Mouse (Mus musculus) gastrocnemius, postnatal 4 days (tissue): ENCODE data around the gene Trim8. TPM values are rescaled to one million over a fixed set of nuclear protein-coding genes. Genes with fewer than 3 reads are reported as not detected.

Experiments used
- DNase-seq, 2 experiments: peaks; one replicate each; pipeline ENCODE4 v3.0.0; 2021 to 2022; ENCODE audit warnings: low spot score in 2 of 2, mixed read lengths in 2 of 2
- total RNA-seq, 2 experiments: library from RNA; stranded (reverse); gene quantifications; 2 replicates each; pipeline ENCODE4 v1.2.3; 2021

Trim8 gene
- total RNA-seq, 2 experiments from 2014 or later = 40.4 to 41.4 TPM

DNA sequence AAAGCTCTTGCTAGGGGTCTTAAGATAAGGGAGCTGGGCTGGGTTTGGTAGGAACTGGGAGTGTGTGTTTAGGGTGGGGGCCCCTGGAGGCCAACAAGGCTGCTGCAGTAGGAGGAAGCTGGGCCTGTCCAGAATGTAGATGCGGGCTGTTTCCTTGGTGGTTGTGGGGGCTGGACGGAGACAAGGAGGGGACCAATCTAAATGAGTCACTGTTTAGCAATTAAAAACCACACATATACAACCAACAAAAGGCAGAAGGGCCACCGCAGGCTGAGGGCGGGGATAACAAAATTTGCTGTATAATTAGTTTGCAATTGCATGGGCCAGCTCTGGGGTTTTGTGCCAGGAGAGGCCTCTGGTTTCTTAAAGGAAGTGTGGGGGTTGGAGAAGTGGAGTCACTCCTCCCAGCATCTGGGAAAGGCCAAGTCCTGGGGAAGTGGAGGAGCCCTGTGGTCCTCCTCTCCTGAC, 2.6 kb downstream of the Trim8 start:
- peak in 1 of 2 experiments; percentile 59 for DNase-seq

DNA sequence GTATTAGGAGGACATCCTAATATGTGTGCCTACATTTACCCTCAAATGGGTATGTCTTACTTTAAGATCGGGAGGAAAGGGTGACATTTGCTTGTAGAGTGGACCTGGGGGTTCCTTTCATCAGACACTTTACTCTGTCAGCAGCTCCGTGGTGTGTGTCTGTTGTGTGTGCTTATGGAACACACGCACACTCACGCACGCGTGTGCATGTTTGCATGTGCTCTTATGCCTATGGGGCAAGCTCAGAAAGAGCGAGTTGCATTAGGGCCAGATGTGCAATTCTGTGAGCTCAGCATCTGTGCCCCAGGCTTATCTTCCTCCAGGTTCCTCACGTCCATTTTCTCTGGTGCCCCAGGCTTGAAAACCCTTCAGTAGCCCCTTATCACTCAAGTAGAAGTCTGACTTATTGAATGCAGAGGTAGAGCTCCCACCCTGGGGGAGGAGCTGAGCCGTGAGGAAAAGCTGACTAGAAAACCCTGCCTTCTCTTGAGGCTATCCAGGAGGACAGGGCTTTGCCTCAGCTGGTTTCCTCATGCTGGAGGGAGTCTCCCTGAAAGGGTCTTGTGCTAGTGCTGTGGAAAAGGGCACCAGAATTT, 3.4 kb downstream of the Trim8 start:
- DNase-seq = no peak

DNA sequence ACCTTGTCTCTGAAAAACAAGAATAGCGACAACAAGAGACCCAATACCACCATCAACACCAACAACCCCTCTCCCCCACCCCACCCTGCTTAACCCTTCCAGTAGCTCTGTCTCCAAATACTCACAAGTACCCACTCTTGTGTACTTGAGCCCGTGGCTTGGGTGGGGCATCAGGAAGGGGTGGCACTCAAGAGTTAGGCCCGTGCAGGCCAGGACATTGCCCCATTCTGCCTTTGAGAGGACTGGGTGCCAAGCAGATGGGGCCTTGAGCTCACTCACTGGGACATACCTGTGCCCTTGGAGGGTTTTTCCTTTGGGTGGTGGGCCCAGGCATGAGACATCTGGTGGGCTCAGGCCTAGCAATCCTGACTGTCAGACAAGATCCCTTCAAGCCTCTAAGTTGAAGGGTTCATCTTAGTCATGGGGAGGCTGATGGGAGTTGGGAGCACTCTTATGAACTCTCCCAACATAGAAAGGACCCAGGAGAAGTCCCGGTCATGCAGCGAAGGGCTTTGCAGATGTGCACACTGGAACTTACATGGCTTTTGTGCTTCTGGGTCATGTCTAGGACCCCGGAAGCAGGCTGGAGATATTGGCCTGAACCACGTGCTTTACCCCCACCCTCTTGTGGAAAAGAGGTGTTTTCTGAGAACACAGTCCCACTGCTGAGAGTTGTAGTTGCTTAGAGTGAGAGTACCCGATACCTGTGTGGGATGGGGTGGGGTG, 4.3 kb downstream of the Trim8 start:
- DNase-seq = no peak

DNA sequence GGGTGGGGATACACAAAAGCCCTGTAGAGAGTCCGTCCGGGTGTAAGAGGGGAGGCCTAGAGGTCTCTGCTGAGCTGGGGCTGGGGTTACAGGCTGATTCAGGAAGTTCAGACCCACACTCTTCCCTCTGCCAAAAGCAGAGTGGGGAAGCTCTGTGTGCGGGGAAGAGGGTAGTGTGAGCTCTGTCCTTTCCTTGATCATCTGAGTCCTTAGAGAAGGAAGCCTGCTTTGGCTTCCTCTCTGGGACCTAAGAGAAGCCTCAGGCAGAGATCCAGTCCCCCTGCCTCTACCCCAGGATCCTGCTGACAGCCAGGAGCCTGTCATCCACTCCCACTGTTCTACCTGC, 4.8 kb downstream of the Trim8 start:
- DNase-seq = no peak

DNA sequence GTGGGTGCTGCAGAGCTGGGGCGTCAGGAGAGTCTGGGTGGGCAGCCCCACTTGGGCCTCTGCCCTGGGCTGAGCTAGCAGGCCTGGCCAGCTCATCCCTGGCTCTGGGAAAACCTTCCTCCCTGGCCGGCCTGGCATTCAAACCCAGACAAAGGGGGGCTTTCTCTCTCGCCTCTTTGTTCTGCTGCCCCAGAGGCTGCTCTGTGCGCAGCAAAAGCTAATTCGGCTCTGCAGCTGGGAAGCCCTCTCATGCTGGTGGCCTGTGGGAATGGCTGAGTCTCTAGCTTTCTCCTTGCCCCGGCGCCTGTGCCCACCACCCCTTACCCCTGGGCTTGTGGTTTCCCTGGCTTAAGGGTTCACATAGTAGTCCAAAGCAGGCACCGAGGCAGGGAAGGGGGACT, 5.7 kb downstream of the Trim8 start:
- no peak for DNase-seq

DNA sequence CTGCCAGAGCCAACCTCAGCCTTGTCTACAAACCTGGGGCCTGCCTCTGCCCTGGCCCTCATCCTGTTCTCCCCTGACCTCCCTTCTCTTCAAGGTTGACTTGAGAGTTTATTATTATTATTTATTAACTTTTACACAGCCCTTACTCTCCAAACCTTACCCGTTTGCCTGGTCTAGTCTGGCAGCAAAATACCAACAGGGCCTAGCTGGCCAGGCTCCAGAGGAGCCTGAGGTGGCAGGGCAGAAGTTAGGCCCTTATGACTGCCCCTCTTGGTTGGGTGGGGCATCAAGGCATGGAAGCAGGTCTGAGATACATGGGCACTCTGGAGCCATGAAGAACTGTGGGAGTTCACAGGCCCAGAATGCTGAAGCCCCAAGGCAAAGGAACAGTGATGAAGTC, 6.3 kb downstream of the Trim8 start:
- DNase-seq = no peak

DNA sequence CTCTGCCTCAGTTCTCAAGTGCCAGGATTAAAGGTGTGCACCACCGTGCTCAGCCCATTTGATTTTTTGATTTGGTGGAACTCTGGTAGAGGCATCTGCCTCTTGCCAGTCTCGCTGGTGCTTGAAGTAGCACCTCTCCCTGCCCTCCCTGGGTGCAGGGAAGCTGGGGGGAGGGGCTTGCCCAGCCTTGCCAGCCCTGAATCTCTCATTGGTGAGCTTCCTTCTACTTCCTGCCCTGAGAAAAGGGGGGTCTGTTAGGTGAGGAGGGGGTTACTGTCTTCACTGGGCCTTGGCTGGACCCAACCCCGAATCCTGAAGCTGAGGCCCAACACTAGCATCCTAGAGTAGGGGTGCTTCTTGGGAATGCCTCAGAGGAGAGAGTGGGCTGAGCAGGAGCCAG, 7.2 kb downstream of the Trim8 start:
- DNase-seq = no peak

DNA sequence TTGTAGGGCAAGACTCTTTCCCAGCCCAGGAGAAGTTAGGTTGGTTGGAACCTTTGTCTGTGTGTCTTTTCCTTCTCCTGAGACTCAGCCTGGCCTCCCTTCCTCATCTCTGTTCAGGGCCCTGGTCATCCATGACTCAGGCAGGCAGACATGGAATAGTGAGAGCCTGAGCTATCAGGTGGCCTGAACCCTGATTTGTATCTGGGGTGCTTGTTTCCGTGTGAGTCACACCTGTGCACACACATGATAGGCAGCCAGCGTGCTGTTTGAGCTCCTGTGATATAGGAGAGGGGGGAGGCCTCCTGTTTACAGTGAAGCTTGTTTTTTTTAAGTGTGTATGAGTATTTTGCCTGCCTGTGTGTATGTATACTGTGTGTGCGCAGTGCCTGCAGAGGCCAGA, 7.7 kb downstream of the Trim8 start:
- no peak for DNase-seq

DNA sequence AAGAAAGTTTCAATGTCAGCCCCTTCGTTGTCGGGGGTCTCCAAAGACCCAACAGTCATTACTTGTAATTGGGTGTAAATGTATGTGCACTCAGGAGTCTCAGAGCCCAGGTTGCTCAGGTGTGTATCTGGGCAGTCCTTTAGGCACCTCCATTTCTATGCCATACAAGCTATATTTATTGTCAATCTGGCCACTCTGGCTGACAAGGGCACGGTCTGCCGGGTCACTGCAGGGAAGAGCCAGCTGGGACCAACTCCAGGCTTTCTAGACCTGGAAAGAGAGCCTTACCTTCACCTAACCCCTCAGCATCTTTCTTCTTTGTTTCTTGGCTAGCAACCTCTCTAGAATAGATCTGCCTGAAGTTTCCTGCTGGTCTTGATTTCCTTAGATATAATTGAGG, 8.2 kb downstream of the Trim8 start:
- DNase-seq = no peak

DNA sequence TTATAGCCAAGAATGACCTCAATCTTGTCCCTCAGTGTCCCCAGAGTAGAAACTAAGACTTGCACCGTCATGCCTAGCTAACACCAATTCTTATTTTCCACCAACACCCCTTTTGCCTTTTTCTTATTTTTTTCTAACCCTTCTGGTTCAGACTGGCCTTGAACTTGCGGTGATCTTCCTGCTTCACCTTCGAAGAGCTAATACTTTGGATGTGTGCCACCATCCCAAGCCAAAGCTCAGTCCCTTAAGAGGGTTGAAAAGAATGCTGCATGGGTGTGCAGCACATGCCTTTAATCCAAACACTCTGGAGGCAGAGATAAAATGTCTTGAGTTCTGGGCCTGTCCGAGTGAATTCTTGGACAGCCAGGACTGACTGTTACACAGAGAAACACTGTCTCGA, 8.9 kb downstream of the Trim8 start:
- no peak for DNase-seq

DNA sequence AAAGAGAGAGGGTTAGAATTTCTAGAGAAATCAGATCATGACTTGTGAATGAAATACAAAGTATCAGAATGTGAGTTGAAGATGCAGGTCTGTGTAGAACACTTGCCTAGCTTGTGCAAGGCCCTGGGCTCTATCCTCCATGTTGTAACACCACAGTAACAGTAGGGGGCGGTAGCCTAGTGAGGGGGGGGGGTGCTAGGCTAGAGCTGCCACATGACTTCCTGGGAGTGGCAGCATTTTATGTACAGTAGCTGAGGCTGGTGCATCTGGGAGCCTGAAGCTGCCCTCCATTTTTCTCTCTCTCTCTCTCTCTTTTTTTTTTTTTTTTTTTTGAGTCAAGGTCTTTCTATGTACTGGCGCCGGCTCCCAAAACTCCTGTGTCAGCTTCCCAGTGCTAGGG, 9.3 kb downstream of the Trim8 start:
- no peak for DNase-seq

DNA sequence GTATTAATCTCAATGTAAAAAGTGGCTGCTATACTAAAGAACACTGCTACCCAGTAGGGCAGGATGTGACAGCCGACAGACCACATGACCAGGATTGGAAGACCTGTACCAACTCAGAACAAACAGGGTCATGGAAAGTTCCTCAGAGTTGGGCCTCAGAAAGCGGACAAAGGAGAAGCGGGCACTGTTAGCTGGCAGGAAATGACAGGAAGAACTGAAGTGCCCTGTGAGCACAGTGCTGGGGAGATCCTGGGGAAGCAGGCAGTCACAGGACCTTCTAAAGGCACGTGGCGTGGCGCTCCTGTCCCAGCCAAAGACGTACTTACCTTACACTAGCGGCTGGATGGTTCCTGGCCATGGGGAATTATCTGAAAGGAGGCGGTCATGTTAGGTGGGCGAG, 9.8 kb downstream of the Trim8 start:
- no peak for DNase-seq

DNA sequence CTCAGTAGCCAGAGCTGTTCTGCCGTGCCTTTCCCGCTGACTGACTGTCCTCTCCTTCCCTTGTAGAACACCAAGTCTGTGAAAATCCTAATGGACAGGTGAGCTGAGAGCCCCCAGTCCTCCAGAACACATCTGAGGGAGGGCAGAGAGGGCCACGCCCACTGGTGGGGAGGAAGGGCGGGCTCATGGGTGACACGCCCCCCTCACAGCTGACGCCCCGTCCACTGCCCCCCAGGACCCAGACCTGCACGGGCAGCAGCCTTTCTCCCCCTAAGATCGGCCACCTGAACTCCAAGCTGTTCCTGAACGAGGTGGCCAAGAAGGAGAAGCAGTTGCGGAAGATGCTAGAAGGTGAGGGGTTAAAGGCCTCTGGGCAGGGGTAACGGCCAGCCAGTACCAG, 12.9 kb downstream of the Trim8 start:
- DNase-seq = no peak

DNA sequence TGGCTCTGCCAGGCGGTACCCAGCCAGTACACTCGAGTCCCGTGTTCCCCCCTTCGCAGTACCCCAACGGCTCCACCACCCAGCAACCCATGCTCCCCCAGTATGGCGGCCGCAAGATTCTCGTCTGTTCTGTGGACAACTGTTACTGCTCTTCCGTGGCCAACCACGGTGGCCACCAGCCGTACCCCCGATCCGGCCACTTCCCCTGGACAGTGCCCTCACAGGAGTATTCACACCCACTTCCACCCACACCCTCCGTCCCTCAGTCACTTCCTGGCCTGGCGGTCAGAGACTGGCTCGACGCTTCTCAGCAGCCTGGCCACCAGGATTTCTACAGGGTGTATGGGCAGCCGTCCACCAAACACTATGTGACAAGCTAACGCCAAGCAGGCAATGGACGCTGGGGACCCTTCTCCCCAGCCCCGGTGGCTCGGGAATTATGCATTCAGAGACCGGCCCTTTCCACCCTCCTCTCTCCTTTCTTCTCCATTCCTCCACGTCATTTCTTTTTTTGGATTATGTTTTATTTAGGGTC, 13.9 kb downstream of the Trim8 start:
- DNase-seq = no peak

DNA sequence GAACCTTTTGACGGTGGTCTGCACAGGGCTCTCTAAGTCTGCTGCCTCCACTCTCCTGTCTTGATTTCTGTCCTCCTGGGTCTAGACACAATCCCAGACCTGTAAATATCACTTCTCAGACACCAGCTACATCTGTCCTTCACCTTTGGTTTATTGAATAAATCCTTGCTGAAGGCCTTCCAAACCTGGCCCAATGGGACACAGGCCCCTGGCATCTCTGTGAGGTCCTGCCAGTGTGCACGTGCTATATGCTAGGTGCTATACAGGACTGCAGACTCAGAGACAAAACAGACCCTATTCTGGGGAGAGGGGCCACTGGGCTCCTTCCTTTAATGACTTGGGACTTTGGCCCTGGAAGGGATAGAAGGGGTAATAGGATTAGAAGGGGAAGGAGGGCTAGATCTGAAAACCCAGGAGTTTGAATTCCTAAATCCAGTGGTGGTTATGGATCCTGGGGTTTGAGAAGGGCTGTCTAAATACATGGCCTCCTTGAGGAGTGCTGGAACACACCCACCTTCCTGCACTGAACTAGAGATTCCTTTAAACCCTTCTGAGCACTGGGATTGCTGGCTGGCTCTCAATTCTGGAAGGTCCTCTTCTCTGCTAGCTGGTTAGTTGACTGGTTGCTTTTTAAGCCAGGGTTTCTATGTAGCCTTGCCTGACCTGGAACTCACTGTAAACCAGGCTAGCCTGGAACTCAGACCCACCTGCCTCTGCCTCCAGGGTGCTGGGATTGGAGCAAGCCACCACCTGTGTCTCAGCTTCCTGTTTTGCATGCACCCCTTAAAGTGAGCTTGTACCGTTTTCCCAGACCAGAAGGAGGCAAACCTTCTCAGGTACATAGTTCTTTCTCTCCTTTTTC, 15.4 kb downstream of the Trim8 start:
- DNase-seq = no peak

DNA sequence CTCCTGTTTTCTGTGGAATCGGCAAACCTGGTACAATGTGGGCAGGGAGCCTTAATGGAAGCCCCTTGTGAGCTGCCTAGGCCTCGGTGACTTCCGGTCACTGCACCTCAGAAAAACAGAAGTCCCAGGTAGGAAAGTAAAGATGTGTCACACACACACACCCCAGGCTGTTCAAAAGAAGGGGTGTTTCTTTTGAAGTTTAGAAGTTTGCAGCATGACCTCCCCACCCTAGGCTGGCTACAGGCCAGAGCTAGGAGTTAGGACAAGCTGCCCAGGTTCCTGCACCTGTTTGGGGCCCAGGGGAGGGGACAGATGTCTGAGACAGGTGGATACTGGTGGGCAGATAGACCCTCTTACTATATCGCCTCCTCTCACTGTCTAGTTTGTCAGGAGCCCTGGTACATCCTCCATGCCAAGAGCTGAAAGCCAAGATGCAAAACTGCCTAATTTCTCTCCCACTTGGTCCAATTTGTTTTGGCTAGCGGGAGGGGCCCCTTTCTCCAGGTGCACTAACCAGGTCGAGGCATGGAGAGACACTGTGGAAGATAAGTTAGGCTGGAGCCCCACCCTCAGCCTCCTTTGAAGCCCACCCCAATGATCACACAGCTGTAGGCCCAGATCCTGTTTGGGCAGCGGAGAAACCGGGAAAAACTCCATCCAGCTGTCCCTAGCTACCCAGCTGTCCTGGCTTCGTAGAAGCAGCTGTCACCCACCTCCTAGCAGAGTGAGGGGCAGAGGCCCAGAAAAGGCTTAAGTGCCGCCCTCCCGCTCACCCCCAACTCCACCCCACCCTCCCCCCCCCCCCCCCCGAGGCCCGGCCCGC, 16.2 kb downstream of the Trim8 start:
- DNase-seq = no peak

DNA sequence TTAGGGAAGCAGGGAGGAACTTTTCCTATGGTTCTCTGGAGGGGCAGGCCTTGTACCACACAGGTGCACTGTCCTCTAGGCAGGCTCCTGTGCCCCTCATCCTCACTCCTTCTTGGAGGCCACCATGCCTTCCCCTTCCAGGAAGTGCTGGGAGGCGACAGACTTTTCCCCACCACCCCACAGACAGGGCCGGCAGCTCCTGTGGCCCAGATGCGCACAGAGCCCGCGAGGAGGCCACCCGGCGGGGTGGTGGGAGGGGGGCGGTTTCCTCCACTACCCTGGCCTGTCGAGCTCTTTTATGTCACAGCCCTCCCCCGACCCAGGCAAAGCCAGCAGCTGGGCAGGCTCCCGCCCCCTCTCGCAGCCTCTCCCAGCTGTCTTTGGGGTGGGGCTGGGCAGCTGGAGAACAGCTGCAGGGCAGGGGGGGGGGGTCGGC, 16.9 kb downstream of the Trim8 start:
- peak in 1 of 2 experiments; percentile 68 for DNase-seq

DNA sequence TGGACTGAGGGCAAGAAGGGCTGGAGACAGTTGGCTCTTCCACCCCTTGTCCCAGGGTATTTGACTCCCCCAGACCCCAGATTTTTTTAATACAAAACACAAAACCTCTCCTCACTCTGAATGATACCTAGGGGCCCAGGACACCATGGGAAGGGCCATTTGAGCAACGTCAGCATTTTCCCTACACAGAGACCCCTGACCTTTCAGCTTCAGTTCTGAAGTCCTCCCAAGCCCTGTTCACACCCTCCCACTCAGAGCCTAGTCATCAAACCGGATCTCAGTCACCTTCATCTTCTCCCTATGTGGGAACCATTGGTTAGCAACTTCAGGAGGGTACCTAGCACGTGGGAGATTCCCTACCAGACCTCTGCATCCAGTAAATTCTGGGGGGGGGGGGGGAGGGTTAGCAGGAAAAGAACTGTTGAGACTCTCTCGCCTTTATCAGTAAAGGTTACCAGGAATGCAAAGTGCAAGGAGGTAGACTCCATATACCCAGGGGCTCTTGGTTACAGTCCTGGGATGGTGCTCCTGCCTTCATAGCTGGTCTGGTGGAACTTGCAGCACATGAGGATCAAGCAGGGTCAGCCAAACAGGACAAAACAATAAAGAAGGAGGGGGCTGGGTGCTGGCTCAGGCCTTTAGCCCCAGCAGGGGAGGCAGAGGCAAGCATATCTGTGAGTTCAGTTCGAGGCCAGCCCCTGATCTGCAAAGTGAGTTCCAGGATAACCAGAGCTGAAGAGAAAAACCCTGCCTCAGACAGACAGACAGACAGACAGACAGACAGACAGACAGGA, 17.5 kb downstream of the Trim8 start:
- DNase-seq = no peak

DNA sequence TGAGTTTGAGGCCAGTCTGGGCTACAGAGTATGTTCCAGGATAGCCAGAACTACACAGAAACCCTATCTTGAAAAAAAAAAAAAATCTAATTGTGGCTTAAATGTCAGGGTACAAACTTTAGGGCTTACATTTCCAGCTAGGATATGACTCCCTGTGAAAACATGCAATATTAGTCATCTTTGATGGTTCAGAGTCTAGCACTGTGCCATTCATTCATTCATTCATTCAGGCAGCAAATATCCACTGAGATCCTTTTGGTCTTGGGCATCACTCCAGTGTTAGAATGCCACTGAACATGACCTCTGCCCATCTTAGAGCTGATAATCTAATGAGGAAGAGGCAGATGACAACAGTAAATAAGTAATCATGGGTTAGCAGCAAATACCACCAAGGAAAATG, 20.2 kb downstream of the Trim8 start:
- no peak for DNase-seq

DNA sequence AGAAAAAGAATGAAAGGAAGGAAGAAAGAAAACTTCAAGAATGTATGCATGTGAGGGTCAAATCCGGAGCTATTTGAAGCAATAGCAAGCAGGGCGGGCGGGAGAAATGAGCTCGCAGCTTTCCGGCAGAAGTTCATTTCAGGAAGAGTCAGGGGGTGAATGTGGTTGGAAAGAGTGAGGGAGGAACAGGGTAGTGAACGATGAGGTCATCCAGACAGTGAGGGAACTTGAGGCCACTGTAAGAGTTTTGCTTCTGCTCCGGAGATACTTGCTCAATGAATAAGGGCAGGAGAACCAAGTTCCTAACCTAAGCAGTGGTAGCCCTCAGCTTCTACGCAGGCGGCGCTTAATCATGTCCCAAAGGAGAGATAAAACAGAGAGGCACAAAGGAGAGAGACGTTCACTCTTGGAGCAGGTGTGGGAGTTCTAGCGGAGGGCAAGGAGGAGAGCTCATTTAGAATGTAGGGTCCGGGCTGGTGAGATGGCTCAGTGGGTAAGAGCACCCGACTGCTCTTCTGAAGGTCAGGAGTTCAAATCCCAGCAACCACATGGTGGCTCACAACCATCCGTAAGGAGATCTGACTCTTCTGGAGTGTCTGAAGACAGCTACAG, 21.0 kb downstream of the Trim8 start:
- DNase-seq = no peak
